Mouse (Mus musculus): Measurements from ENCODE around the gene 1700030K09Rik. TPM values are rescaled to one million over a fixed set of nuclear protein-coding genes. Genes with fewer than 3 reads are reported as not detected.
A peak's percentile ranks its signal among the peaks of the same experiment; 100 is the strongest.

The 1700030K09Rik gene
- polyA plus RNA-seq, 1 experiment from 2014 or later, result 9.4 TPM

DNA sequence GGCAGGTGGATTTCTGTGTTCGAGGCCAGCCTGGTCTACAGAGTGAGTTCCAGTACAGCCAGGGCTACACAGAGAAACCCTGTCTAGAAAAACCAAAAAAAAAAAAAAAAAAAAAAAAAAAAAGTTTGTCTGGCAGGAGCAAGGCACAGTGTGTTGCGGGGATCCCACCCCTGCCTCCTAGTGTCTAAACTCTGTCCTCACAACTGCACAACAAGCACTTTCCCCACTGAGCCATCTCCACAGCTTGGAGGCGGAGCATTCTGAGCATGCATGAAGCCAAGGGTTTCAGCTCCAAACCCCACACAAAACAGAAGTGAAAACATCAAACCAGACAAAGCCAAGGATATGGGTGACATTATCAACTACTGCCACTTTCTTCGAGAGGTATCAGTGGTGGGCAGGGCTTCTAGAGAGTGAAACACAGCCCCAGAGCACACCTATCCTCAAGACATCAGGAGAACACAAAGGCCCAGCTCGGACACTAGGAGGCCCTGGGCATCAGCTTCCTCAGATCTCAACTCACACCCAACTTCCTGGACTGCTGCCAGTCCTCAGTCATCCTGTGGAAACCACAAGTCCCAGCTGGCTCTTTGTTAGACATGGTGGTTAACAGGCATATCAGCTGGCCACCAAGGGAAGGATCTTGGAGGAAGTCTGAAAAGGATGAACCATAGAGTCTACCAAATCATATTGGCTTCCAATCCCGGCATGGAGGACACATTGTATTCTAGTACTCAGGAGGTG is 41.9 kb downstream of the 1700030K09Rik start:
- H3K27me3 ChIP-seq (ENCODE audit: control insufficient read depth, insufficient read depth, low read length), result no peaks in the 10 kb centered on the region
- no peak overlapping the region for H3K27ac ChIP-seq (replicated peaks in 1 of 2; ENCODE audit: control insufficient read depth in 1 of 2, insufficient read depth in 1 of 2, low read depth in 2 of 2, low read length in 2 of 2)
- no peaks in the 10 kb centered on the region for H3K4me1 ChIP-seq (ENCODE audit: control insufficient read depth in 2 of 2, insufficient read depth in 2 of 2, low read length in 2 of 2)
- WGBS, result 75% methylated on average over 6 of the region's 6 CpGs
- no peak overlapping the region for H3K4me3 ChIP-seq (ENCODE audit: control insufficient read depth in 1 of 2, insufficient read depth in 1 of 2, low read depth in 1 of 2, low read length in 2 of 2)
- no peak overlapping the region for H3K4me2 ChIP-seq (ENCODE audit: low read length)
- peaks cover 70% of the 10 kb centered on the region for H3K36me3 ChIP-seq (ENCODE audit: control insufficient read depth, insufficient read depth, low read length)
- ATAC-seq (ENCODE audit: insufficient number of reproducible peaks, insufficient read depth, low FRiP score, low read depth), result no peak
- no peaks in the 10 kb centered on the region for H3K9me3 ChIP-seq (ENCODE audit: control insufficient read depth, low read length)
- H3K9ac ChIP-seq (ENCODE audit: low read length), result no peak overlapping the region

DNA sequence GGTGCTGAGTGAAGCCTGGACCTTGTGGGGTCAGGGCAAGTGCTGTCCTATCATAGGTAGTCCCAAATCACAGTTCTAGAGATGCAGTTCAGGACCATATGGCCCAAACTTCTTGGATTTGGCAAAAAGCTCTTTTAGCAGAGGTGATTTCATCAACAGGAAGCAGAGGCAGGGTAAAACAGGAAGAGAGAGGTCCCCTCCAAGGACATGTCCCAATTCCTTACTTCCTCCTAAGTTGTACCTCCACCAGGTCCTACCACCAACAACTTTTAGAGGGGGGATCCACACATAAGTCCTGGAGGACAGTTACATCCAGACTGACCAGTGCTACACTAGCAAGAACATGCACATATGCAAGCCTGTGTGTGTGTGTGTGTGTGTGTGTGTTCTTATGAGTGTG is 43.3 kb downstream of the 1700030K09Rik start:
- H3K9me3 ChIP-seq (ENCODE audit: control insufficient read depth, low read length), result no peaks in the 10 kb centered on the region
- no peak overlapping the region for H3K4me3 ChIP-seq (ENCODE audit: control insufficient read depth in 1 of 2, insufficient read depth in 1 of 2, low read depth in 1 of 2, low read length in 2 of 2)
- H3K36me3 ChIP-seq (ENCODE audit: control insufficient read depth, insufficient read depth, low read length), result peaks cover 62% of the 10 kb centered on the region
- H3K9ac ChIP-seq (ENCODE audit: low read length), result no peak overlapping the region
- no peaks in the 10 kb centered on the region for H3K27me3 ChIP-seq (ENCODE audit: control insufficient read depth, insufficient read depth, low read length)
- H3K4me2 ChIP-seq (ENCODE audit: low read length), result no peak overlapping the region
- H3K27ac ChIP-seq (replicated peaks in 1 of 2; ENCODE audit: control insufficient read depth in 1 of 2, insufficient read depth in 1 of 2, low read depth in 2 of 2, low read length in 2 of 2), result no peak overlapping the region
- ATAC-seq (ENCODE audit: insufficient number of reproducible peaks, insufficient read depth, low FRiP score, low read depth), result no peak
- peaks cover 4 to 9% of the 10 kb centered on the region in 2 experiments; a peak in 2 of 4 replicates for H3K4me1 ChIP-seq (ENCODE audit: control insufficient read depth in 2 of 2, insufficient read depth in 2 of 2, low read length in 2 of 2)

GRCm38 (mm10) chr8:72491017-72491416 is 47.3 kb downstream of the 1700030K09Rik start:
- ATAC-seq (ENCODE audit: insufficient number of reproducible peaks, insufficient read depth, low FRiP score, low read depth), result no peak
- peak overlapping the region; percentile 87 for H3K4me2 ChIP-seq (ENCODE audit: low read length)
- H3K27me3 ChIP-seq (ENCODE audit: control insufficient read depth, insufficient read depth, low read length), result no peaks in the 10 kb centered on the region
- 76% methylated on average over 2 of the region's 2 CpGs for WGBS
- H3K9ac ChIP-seq (ENCODE audit: low read length), result peak overlapping the region; percentile 86
- H3K36me3 ChIP-seq (ENCODE audit: control insufficient read depth, insufficient read depth, low read length), result peaks cover 47% of the 10 kb centered on the region
- H3K4me3 ChIP-seq (ENCODE audit: control insufficient read depth in 1 of 2, insufficient read depth in 1 of 2, low read depth in 1 of 2, low read length in 2 of 2), result no peak overlapping the region
- H3K27ac ChIP-seq (replicated peaks in 1 of 2; ENCODE audit: control insufficient read depth in 1 of 2, insufficient read depth in 1 of 2, low read depth in 2 of 2, low read length in 2 of 2), result no peak overlapping the region
- peaks cover 6 to 19% of the 10 kb centered on the region in 2 experiments for H3K4me1 ChIP-seq (ENCODE audit: control insufficient read depth in 2 of 2, insufficient read depth in 2 of 2, low read length in 2 of 2)
- H3K9me3 ChIP-seq (ENCODE audit: control insufficient read depth, low read length), result no peaks in the 10 kb centered on the region

GRCm38 (mm10) chr8:72491680-72492621 is 48.3 kb downstream of the 1700030K09Rik start, which contains the start of gene Slc35e1:
Slc35e1 (minus strand) TSS chr8:72492614.
- WGBS, result 1% methylated on average over 98 of the region's 98 CpGs
- Histone ChIP-seq H3K9me3 (ENCODE audit: control insufficient read depth, low read length) (no peaks in the 10 kb centered on the region), H3K4me2 (ENCODE audit: low read length) (peak within 1 kb of the TSS; percentile 87), H3K4me1 (ENCODE audit: control insufficient read depth in 2 of 2, insufficient read depth in 2 of 2, low read length in 2 of 2) (peaks cover 6 to 19% of the 10 kb centered on the region in 2 experiments), H3K27ac (replicated peaks in 1 of 2; ENCODE audit: control insufficient read depth in 1 of 2, insufficient read depth in 1 of 2, low read depth in 2 of 2, low read length in 2 of 2) (peak within 1 kb of the TSS; percentile 68 to 81), H3K36me3 (ENCODE audit: control insufficient read depth, insufficient read depth, low read length) (peaks cover 50% of the 10 kb centered on the region), H3K4me3 (ENCODE audit: control insufficient read depth in 1 of 2, insufficient read depth in 1 of 2, low read depth in 1 of 2, low read length in 2 of 2) (peak within 1 kb of the TSS; percentile 72 to 95), H3K9ac (ENCODE audit: low read length) (peak within 1 kb of the TSS; percentile 86), H3K27me3 (ENCODE audit: control insufficient read depth, insufficient read depth, low read length) (no peaks in the 10 kb centered on the region)
- peak; percentile 11; the same call in 1 of the 2 replicates for ATAC-seq (ENCODE audit: insufficient number of reproducible peaks, insufficient read depth, low FRiP score, low read depth)

- Histone ChIP-seq H3K9ac (ENCODE audit: low read length) (peak overlapping the region; percentile 86), H3K4me3 (ENCODE audit: control insufficient read depth in 1 of 2, insufficient read depth in 1 of 2, low read depth in 1 of 2, low read length in 2 of 2) (peak overlapping the region; percentile 72 to 95), H3K27ac (replicated peaks in 1 of 2; ENCODE audit: control insufficient read depth in 1 of 2, insufficient read depth in 1 of 2, low read depth in 2 of 2, low read length in 2 of 2) (peak overlapping the region; percentile 68 to 81), H3K4me1 (ENCODE audit: control insufficient read depth in 2 of 2, insufficient read depth in 2 of 2, low read length in 2 of 2) (peaks cover 6 to 19% of the 10 kb centered on the region in 2 experiments), H3K27me3 (ENCODE audit: control insufficient read depth, insufficient read depth, low read length) (no peaks in the 10 kb centered on the region), H3K4me2 (ENCODE audit: low read length) (peak overlapping the region; percentile 81), H3K9me3 (ENCODE audit: control insufficient read depth, low read length) (no peaks in the 10 kb centered on the region), H3K36me3 (ENCODE audit: control insufficient read depth, insufficient read depth, low read length) (peaks cover 47% of the 10 kb centered on the region)
- peak; percentile 96 for ATAC-seq (ENCODE audit: insufficient number of reproducible peaks, insufficient read depth, low FRiP score, low read depth)
- under 1% methylated on average over 50 of the region's 56 CpGs for WGBS
Measured at GRCm38 (mm10) chr8:72492622-72493081, 49.0 kb downstream of the 1700030K09Rik start.

- Histone ChIP-seq H3K9ac (ENCODE audit: low read length) (peak overlapping the region; percentile 68), H3K36me3 (ENCODE audit: control insufficient read depth, insufficient read depth, low read length) (peaks cover 45% of the 10 kb centered on the region), H3K4me3 (ENCODE audit: control insufficient read depth in 1 of 2, insufficient read depth in 1 of 2, low read depth in 1 of 2, low read length in 2 of 2) (peak overlapping the region; percentile 68 to 72), H3K27ac (replicated peaks in 1 of 2; ENCODE audit: control insufficient read depth in 1 of 2, insufficient read depth in 1 of 2, low read depth in 2 of 2, low read length in 2 of 2) (peak overlapping the region in 1 of 2 experiments; percentile 81; a peak in 2 of 4 replicates), H3K27me3 (ENCODE audit: control insufficient read depth, insufficient read depth, low read length) (no peaks in the 10 kb centered on the region), H3K9me3 (ENCODE audit: control insufficient read depth, low read length) (no peaks in the 10 kb centered on the region), H3K4me1 (ENCODE audit: control insufficient read depth in 2 of 2, insufficient read depth in 2 of 2, low read length in 2 of 2) (peaks cover 6 to 23% of the 10 kb centered on the region in 2 experiments), H3K4me2 (ENCODE audit: low read length) (peak overlapping the region; percentile 81)
- no peak for ATAC-seq (ENCODE audit: insufficient number of reproducible peaks, insufficient read depth, low FRiP score, low read depth)
- 9% methylated on average over 8 of the region's 8 CpGs for WGBS
Measured at GRCm38 (mm10) chr8:72493381-72493780, 49.7 kb downstream of the 1700030K09Rik start.

DNA sequence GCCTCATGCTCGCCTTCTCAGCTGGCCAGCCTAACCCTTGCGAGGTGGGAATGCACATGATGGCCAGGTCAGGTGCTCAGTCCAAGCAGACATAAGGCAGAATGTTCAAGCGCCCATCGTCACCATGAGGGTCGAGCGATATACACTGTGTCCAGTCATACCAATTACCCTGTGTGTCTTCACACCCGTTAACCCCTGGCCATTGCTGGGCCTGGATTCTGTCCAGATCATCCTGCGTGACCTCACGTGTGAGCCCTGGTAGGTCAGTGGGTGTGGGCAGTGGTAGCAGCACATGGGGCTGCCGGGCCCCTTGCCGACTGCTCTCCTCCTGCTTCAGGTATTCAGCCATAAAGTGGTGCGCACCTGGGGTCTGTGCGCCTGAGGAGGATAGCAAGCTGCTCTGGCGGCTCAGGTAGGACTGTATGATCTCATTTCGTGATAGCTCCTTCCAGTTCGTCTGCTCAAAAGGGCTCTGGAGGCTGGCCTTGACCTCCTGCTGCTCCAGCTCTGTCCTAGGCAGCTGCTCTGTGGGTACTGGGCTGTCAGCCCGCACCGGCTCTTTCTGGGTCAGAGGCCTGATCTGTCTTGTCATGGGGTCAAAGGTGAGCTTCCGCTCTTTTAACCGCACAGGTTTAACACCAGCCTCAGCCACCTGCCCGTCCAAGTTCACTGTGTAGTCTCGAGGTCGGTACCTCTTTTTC is 51.9 kb downstream of the 1700030K09Rik start:
- Histone ChIP-seq H3K27me3 (ENCODE audit: control insufficient read depth, insufficient read depth, low read length) (no peaks in the 10 kb centered on the region), H3K9ac (ENCODE audit: low read length) (no peak overlapping the region), H3K4me2 (ENCODE audit: low read length) (no peak overlapping the region), H3K9me3 (ENCODE audit: control insufficient read depth, low read length) (no peaks in the 10 kb centered on the region), H3K4me1 (ENCODE audit: control insufficient read depth in 2 of 2, insufficient read depth in 2 of 2, low read length in 2 of 2) (peaks cover 19 to 40% of the 10 kb centered on the region in 2 experiments), H3K4me3 (ENCODE audit: control insufficient read depth in 1 of 2, insufficient read depth in 1 of 2, low read depth in 1 of 2, low read length in 2 of 2) (no peak overlapping the region), H3K27ac (replicated peaks in 1 of 2; ENCODE audit: control insufficient read depth in 1 of 2, insufficient read depth in 1 of 2, low read depth in 2 of 2, low read length in 2 of 2) (no peak overlapping the region), H3K36me3 (ENCODE audit: control insufficient read depth, insufficient read depth, low read length) (peaks cover 39% of the 10 kb centered on the region)
- no peak for ATAC-seq (ENCODE audit: insufficient number of reproducible peaks, insufficient read depth, low FRiP score, low read depth)
- WGBS, result 90% methylated on average over 23 of the region's 23 CpGs
